Mouse (Mus musculus) gastrocnemius, postnatal 10 days (tissue): ENCODE data around the gene Adcy5. TPM values are rescaled to one million over a fixed set of nuclear protein-coding genes. Genes with fewer than 3 reads are reported as not detected.

Experiments
- DNase-seq: peaks from one replicate; pipeline ENCODE4 v3.0.0; 2021; ENCODE audit warnings: mixed read lengths
- total RNA-seq, 2 experiments: library from RNA; stranded (reverse); gene quantifications; 2 replicates each; pipeline ENCODE4 v1.2.3; 2021

Gene Adcy5
- total RNA-seq, 2 experiments from 2014 or later = 2.4 to 3.1 TPM

- DNase-seq = peak; percentile 69
Measured at GRCm38 (mm10) chr16:35156306-35156695, 1.6 kb downstream of the Adcy5 start.

DNA sequence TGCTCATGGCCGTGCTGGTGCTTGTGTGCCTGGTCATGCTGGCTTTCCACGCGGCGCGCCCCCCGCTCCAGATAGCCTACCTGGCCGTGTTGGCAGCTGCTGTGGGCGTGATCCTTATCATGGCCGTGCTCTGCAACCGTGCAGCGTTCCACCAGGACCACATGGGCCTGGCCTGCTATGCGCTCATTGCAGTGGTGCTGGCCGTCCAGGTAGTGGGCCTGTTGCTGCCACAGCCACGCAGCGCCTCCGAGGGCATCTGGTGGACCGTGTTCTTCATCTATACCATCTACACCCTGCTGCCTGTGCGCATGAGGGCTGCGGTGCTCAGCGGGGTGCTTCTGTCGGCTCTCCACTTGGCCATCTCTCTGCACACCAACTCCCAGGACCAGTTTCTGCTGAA, 2.2 kb downstream of the Adcy5 start:
- DNase-seq = no peak

DNA sequence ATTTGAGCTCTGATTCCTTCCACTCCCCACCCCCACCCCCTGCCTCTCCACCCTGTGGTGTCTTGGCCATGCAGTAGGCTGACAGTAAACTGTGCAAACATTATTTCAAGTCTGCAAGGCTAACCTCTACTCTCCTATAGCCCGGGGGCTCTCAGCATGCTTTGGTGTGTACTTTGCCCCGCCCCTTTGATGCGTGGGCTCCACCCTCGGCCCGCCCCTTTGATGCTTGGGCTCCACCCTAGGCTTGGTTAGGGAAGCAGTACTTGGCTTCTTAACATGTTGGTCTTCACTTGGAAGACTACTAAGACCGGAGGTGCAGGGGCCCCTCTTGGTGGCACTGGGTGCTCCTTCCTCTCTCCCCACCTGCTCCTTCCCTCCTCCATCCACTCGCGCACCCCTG, 4.9 kb downstream of the Adcy5 start:
- no peak for DNase-seq

DNA sequence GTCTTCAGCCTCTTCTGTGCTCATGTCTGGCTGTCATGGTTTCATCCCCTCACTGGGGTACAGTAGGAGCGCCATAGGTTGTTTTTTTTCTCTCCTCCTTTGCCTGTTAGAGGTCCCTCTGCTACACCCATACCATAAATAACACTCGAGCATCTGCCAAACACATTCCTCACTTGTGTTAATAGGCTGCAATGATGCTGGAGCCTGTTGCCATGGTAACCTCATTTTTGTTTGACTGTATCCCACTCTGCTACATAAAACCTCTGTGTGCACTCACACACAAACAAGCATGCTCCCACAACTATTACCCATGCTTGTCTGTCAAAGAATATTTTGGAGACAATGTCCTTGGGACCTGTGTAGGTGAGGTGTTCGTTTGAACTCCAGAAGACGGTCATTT, 5.3 kb downstream of the Adcy5 start:
- no peak for DNase-seq

GRCm38 (mm10) chr16:35164361-35165224, 9.9 kb downstream of the Adcy5 start:
- no peak for DNase-seq

GRCm38 (mm10) chr16:35165361-35165760, 10.7 kb downstream of the Adcy5 start:
- no peak for DNase-seq

GRCm38 (mm10) chr16:35165788-35166187, 11.1 kb downstream of the Adcy5 start:
- no peak for DNase-seq

DNA sequence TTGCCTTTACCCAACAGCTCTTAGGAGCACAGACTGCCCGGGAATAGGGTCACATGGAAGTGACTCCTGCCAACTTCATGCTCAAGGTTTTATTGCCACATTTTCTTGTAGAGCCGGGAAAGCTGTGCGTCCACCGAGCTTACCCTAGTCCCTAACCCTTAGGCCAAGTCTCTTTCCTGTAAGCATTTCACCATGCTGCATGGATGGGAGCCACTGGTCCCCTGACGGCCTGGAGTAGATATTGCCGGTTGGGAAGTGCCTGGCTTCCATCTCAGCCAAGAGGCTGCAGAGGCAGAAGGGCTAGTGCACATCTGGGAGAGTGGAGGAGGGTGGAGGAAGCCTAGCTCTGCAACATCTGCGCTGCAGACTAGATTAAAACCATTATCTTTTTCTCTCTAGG, 14.8 kb downstream of the Adcy5 start:
- DNase-seq = peak; percentile 32

DNA sequence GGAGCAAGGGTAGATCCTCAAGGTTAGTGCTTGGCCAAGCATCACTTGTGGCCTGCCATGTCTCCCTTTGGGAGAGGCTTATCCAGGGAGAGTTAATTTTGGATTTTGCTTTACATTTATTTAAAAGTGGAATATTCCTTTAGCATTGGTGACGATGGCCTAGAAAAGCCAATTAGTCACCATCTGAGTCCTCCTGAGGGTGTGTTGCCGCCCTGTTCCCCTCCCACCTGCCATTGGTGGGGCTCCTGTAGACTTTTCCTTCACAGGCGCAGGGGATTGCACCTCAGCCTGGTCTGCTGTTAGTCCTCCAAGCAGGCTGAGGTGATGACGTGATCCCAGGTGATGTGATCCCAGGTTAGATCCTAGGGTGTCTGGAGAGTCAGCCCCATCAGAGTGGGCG, 17.5 kb downstream of the Adcy5 start:
- DNase-seq = no peak

GRCm38 (mm10) chr16:35178516-35178915, 23.8 kb downstream of the Adcy5 start:
- DNase-seq = no peak

- peak; percentile 56 for DNase-seq
Measured at GRCm38 (mm10) chr16:35179082-35179481, 24.4 kb downstream of the Adcy5 start.

- DNase-seq = peak; percentile 44
Measured at GRCm38 (mm10) chr16:35183161-35183560, 28.5 kb downstream of the Adcy5 start.

GRCm38 (mm10) chr16:35188111-35188510, 33.4 kb downstream of the Adcy5 start:
- DNase-seq = no peak

GRCm38 (mm10) chr16:35189420-35190141, 34.9 kb downstream of the Adcy5 start:
- no peak for DNase-seq

GRCm38 (mm10) chr16:35190777-35191176, 36.1 kb downstream of the Adcy5 start:
- no peak for DNase-seq

GRCm38 (mm10) chr16:35191271-35191670, 36.6 kb downstream of the Adcy5 start:
- no peak for DNase-seq

DNA sequence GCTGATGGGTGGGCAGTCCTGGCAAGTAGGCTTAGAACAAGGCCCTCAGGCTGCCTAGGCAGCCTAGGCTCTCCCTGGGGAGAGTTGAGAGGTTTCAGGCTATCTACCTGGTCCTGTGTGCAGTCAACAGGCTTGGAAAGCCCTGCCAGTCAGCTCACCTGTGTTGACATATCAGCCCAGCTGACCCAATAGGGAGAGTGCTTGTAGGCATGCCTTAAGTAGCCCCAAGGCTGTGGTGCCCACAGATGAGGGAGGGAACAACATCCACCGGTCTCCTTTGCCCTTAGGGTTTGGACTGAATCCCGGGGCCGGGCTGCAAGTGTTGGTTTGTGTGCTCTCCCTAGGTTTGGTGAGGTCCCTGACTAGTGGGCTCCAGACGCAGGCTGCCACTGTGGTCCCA, 37.8 kb downstream of the Adcy5 start:
- no peak for DNase-seq

- no peak for DNase-seq
Measured at GRCm38 (mm10) chr16:35193357-35193756, 38.7 kb downstream of the Adcy5 start.

DNA sequence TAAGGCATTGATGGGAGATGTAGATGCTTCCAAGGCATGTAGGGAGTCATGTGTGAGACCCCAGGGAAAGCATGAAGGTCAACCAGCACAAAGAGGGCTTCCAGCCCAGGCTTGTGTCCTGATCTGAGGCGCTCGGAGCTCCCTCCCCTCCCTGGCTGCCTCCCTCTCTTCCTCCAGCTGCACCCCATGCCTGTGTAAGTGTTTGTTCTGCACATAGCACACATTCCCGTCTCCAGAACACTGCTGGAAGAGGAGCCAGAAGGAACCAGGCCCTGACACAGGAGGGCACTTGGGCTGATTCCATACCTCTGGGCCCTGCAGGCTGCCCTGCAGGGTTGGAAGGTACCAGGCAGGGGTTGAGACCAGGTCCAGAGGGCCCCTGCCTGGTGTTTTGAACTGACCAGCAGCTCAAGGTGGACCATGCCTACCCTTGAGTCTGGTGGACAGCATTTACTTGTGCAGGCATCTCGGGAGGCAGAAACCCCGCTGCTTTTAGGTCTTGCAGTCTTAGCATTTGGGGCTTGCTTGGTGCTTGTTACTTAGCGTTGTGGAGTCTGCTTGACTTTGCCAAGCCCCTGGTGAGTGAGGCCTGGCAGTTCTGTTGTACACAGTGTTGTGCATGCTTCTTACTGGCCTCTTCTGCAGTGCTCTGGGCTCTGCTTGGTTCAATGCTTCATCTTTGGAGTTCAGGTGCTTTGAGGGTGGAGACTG, 45.2 kb downstream of the Adcy5 start:
- DNase-seq = no peak

DNA sequence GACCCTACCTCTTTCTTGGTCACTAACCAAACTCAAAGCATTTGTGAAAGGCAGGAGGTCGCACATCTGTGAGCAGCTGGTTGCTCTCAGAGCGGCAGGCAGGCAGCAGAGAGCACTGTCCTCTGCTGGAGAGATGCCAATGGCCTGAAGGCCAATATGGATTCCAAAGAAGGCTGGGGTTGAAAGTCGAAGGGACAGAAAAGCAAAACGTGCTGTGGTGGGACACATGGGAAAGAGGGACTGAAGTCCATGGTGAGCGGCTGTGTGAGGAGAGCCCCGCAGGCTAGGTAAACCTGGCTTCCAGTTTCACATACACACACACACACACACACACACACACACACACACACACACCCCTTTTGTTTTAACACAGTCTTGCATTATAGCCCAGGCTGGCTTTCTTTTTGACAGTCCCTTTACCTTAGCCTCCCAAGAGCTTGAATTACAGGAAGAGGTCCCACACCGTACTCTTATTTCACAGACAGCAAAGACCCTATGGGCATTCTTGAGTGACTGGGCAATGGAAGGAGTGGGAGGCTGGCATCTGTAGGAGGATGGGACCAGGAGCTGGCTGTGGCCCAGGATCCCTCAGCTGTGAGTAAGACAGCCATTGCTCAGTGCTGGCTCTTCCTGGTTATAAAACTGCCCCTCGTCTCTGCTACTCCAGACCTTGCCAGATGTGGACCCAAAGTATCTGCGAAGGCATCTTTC, 45.9 kb downstream of the Adcy5 start:
- no peak for DNase-seq

DNA sequence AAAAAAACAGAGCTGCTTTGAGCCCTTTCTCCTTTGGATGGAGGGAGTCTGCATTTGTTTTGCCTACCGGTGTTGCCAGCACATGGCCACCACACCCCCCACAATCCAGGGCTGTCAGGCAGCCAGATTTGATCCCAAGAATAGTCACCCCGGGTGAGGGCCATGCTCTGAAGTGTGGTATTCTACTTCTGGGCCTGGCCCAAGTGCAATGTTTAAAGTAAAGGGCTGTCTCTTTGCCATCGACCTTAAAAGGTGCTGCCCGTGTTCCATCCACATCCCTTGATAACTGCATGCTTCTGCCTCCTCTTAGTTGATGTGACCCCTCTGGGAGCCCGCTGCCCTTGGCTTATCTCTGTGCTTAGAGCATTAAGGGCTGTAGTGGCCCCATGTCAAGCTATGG, 46.6 kb downstream of the Adcy5 start:
- DNase-seq = no peak

GRCm38 (mm10) chr16:35203511-35203910, 48.8 kb downstream of the Adcy5 start:
- no peak for DNase-seq
